Mouse (Mus musculus): ENCODE measurements around the gene Lgr4. TPM values are rescaled to one million over a fixed set of nuclear protein-coding genes. Genes with fewer than 3 reads are reported as not detected.

Gene Lgr4
- polyA plus RNA-seq, 1 experiment from 2014 or later = 4.7 TPM

DNA sequence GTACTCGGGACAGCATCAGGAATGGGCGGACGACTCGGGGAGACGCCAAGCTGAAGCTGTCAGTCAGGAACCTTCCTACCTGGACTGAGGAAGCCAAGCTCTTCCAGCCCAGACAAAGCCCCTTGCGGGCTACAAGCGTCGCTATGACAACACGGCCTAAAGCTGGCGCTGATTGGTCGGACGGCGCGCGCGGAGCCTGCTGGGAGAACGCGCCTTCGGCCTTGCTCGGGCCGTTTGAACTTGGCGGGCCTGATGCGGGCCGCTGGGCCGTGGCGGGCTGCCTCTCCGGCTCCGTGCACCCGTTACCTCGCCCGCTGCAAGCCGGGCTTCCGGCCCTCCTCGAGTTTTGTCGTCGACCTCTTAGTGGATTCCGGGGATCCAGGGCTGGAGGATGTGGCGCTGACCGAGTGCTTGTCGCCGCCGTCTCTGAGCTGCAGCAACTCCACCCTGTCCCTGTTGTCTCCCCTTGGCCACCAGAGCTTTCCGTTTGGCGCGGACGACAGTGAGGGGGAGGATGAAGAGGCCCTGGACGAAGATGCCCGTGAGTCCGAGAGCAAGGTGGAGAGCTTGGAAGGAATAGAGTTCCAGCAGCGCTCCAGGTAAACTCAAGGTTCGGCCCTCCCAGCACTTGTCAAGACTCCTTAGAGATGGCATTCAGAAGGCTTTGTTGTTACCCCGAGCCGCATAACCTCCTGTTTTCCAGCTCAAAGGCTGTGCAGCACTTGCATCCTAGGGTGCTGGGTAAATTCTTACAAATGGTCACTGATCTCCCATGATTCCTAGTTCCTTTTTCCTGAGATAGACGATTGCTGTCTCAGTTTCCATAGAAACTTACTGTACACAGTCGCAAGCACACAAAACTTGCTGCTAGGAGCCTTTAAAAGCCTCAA, 100.4 kb downstream of the Lgr4 start, which contains the start of gene Ccdc34:
Ccdc34 (plus strand) TSS at position 202 of the 890 bp plus-strand sequence.
- WGBS = under 1% methylated on average over 55 of the region's 55 CpGs
- H3K9me3 ChIP-seq (replicated peaks; ENCODE audit: control insufficient read depth, low read length) = no peaks in the 10 kb centered on the region
- DNase-seq (ENCODE audit: low spot score) (peak; percentile 98), ATAC-seq (peak; percentile 100)
- H3K4me2 ChIP-seq (ENCODE audit: low read length) = peak within 1 kb of the TSS; percentile 82
- H3K36me3 ChIP-seq (ENCODE audit: control insufficient read depth, insufficient read depth, low read length) = peaks cover 9% of the 10 kb centered on the region; the same call in 1 of the 2 replicates
- H3K4me3 ChIP-seq (ENCODE audit: low read depth, low read length) = peak within 1 kb of the TSS; percentile 80
- no peaks in the 10 kb centered on the region for H3K27me3 ChIP-seq (replicated peaks; ENCODE audit: control insufficient read depth, insufficient read depth, low read length)
- H3K9ac ChIP-seq (ENCODE audit: low read length) = peak within 1 kb of the TSS; percentile 96
- H3K27ac ChIP-seq (ENCODE audit: low read depth, low read length) = peak within 1 kb of the TSS; percentile 74
- H3K4me1 ChIP-seq (ENCODE audit: control insufficient read depth, insufficient read depth, low read length) = peaks cover 15% of the 10 kb centered on the region; the same call in 1 of the 2 replicates

GRCm38 (mm10) chr2:110019656-110020055, 102.2 kb downstream of the Lgr4 start:
- no peaks in the 10 kb centered on the region for H3K9me3 ChIP-seq (replicated peaks; ENCODE audit: control insufficient read depth, low read length)
- H3K27ac ChIP-seq (ENCODE audit: low read depth, low read length) = no peak overlapping the region
- H3K27me3 ChIP-seq (replicated peaks; ENCODE audit: control insufficient read depth, insufficient read depth, low read length) = no peaks in the 10 kb centered on the region
- no peak overlapping the region for H3K4me3 ChIP-seq (ENCODE audit: low read depth, low read length)
- ATAC-seq = no peak
- no peak for DNase-seq (ENCODE audit: low spot score)
- peaks cover 15% of the 10 kb centered on the region; the same call in 1 of the 2 replicates for H3K4me1 ChIP-seq (ENCODE audit: control insufficient read depth, insufficient read depth, low read length)
- WGBS = 65% methylated on average over 4 of the region's 4 CpGs
- peak overlapping the region; percentile 82; the same call in 1 of the 2 replicates for H3K4me2 ChIP-seq (ENCODE audit: low read length)
- no peak overlapping the region for H3K9ac ChIP-seq (ENCODE audit: low read length)
- H3K36me3 ChIP-seq (ENCODE audit: control insufficient read depth, insufficient read depth, low read length) = peaks cover 14% of the 10 kb centered on the region

DNA sequence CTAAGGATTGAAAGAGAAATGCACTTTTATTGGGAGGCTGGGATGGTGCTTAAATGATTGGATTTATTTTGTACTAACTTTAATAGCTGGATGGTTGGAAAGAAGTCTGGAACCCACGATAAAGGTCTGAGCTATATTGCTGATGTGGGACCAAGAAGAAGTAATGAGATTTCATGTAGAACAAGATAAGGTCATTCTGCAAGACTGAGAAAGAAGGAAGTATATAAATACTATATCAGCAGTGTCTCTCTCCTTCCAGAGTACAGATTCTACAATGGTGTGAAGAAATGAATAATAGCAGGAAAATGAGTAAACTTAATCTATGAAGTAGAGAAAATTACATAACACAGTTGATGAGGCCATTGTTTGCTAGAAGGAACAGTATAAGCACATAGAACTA, 103.0 kb downstream of the Lgr4 start:
- Histone ChIP-seq H3K36me3 (ENCODE audit: control insufficient read depth, insufficient read depth, low read length) (peaks cover 14% of the 10 kb centered on the region), H3K4me2 (ENCODE audit: low read length) (no peak overlapping the region), H3K27me3 (replicated peaks; ENCODE audit: control insufficient read depth, insufficient read depth, low read length) (no peaks in the 10 kb centered on the region), H3K27ac (ENCODE audit: low read depth, low read length) (no peak overlapping the region), H3K4me1 (ENCODE audit: control insufficient read depth, insufficient read depth, low read length) (peaks cover 15% of the 10 kb centered on the region; the same call in 1 of the 2 replicates), H3K4me3 (ENCODE audit: low read depth, low read length) (no peak overlapping the region), H3K9ac (ENCODE audit: low read length) (no peak overlapping the region), H3K9me3 (replicated peaks; ENCODE audit: control insufficient read depth, low read length) (no peaks in the 10 kb centered on the region)
- 98% methylated on average over 1 of the region's 1 CpGs for WGBS
- ATAC-seq = no peak
- DNase-seq (ENCODE audit: low spot score) = no peak

GRCm38 (mm10) chr2:110036265-110036664, 118.8 kb downstream of the Lgr4 start:
- Histone ChIP-seq H3K9me3 (replicated peaks; ENCODE audit: control insufficient read depth, low read length) (no peaks in the 10 kb centered on the region), H3K9ac (ENCODE audit: low read length) (no peak overlapping the region), H3K4me2 (ENCODE audit: low read length) (no peak overlapping the region), H3K4me3 (ENCODE audit: low read depth, low read length) (no peak overlapping the region), H3K27me3 (replicated peaks; ENCODE audit: control insufficient read depth, insufficient read depth, low read length) (no peaks in the 10 kb centered on the region), H3K27ac (ENCODE audit: low read depth, low read length) (no peak overlapping the region), H3K4me1 (ENCODE audit: control insufficient read depth, insufficient read depth, low read length) (no peaks in the 10 kb centered on the region), H3K36me3 (ENCODE audit: control insufficient read depth, insufficient read depth, low read length) (peaks cover 20% of the 10 kb centered on the region)
- DNase-seq (ENCODE audit: low spot score) (no peak), ATAC-seq (no peak)
- 51% methylated on average over 4 of the region's 4 CpGs for WGBS

DNA sequence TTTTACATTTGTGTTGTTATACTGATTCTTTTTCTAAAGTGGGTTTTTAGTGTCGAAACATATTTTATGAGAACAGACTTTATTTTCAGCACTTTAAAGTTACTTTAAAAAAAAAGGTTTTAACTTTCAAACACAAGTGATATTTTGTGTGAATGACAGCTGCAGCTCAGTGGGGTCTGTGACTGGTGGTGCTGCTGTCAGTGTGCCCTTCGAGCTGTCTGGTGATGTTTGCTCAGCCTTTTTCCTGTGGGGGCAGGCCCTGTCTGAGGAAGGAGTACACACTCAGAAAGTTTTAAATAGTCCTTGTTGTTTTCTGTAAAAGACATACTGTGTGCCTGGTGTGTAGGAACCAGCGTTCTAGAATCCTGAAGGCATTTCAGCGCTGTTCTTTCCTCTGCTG, 119.2 kb downstream of the Lgr4 start:
- Histone ChIP-seq H3K4me1 (ENCODE audit: control insufficient read depth, insufficient read depth, low read length) (no peaks in the 10 kb centered on the region), H3K27me3 (replicated peaks; ENCODE audit: control insufficient read depth, insufficient read depth, low read length) (no peaks in the 10 kb centered on the region), H3K4me2 (ENCODE audit: low read length) (no peak overlapping the region), H3K27ac (ENCODE audit: low read depth, low read length) (no peak overlapping the region), H3K36me3 (ENCODE audit: control insufficient read depth, insufficient read depth, low read length) (peaks cover 20% of the 10 kb centered on the region), H3K9me3 (replicated peaks; ENCODE audit: control insufficient read depth, low read length) (no peaks in the 10 kb centered on the region), H3K4me3 (ENCODE audit: low read depth, low read length) (no peak overlapping the region), H3K9ac (ENCODE audit: low read length) (no peak overlapping the region)
- WGBS = 94% methylated on average over 4 of the region's 4 CpGs
- ATAC-seq (no peak), DNase-seq (ENCODE audit: low spot score) (no peak)

DNA sequence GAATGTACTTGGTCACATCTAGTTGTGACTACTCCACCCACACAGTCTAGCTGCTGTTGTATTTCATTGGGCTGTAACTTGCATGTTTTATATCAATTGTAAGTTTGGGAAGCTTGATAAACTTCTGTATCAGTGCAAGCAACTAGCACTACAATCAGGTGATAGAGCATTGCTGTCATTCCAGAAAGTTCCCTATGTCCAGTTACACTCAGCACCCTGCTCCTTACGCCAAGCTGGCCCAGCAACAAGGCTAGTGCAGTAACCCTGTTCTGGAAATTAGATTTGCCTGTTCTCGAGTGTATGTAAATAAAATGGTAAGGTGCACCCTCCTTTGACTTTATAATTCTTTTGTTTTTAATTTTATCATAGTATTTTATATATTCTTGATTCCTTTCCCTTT, 119.8 kb downstream of the Lgr4 start:
- H3K36me3 ChIP-seq (ENCODE audit: control insufficient read depth, insufficient read depth, low read length) = peaks cover 20% of the 10 kb centered on the region
- H3K9me3 ChIP-seq (replicated peaks; ENCODE audit: control insufficient read depth, low read length) = no peaks in the 10 kb centered on the region
- DNase-seq (ENCODE audit: low spot score) (no peak), ATAC-seq (no peak)
- H3K27me3 ChIP-seq (replicated peaks; ENCODE audit: control insufficient read depth, insufficient read depth, low read length) = no peaks in the 10 kb centered on the region
- H3K9ac ChIP-seq (ENCODE audit: low read length) = no peak overlapping the region
- no peak overlapping the region for H3K4me3 ChIP-seq (ENCODE audit: low read depth, low read length)
- WGBS = 93% methylated on average over 2 of the region's 2 CpGs
- H3K4me2 ChIP-seq (ENCODE audit: low read length) = no peak overlapping the region
- H3K27ac ChIP-seq (ENCODE audit: low read depth, low read length) = no peak overlapping the region
- no peaks in the 10 kb centered on the region for H3K4me1 ChIP-seq (ENCODE audit: control insufficient read depth, insufficient read depth, low read length)

DNA sequence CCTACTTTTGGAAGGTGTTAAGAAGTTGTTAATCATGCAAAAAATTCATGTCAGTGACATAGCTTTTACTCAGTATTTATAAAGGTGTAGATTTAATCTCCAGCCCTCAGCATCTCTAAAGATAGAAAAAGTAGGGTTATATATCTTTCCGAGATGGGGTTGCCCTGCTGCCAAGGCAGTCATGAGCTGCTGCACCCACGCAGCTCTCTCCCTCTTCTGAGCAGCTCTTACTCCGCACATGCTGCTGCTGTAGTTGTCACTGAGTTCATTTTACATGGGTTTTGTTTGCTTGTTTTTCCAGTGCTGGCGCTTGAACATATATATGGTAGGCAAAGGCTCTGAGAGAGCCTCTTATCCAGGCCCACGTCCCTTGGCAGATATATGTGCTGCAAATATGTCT, 120.9 kb downstream of the Lgr4 start:
- Histone ChIP-seq H3K36me3 (ENCODE audit: control insufficient read depth, insufficient read depth, low read length) (peaks cover 11% of the 10 kb centered on the region), H3K27ac (ENCODE audit: low read depth, low read length) (no peak overlapping the region), H3K27me3 (replicated peaks; ENCODE audit: control insufficient read depth, insufficient read depth, low read length) (no peaks in the 10 kb centered on the region), H3K9me3 (replicated peaks; ENCODE audit: control insufficient read depth, low read length) (no peaks in the 10 kb centered on the region), H3K4me2 (ENCODE audit: low read length) (no peak overlapping the region), H3K9ac (ENCODE audit: low read length) (no peak overlapping the region), H3K4me3 (ENCODE audit: low read depth, low read length) (no peak overlapping the region), H3K4me1 (ENCODE audit: control insufficient read depth, insufficient read depth, low read length) (no peaks in the 10 kb centered on the region)
- 92% methylated on average over 5 of the region's 5 CpGs for WGBS
- ATAC-seq (no peak), DNase-seq (ENCODE audit: low spot score) (no peak)

DNA sequence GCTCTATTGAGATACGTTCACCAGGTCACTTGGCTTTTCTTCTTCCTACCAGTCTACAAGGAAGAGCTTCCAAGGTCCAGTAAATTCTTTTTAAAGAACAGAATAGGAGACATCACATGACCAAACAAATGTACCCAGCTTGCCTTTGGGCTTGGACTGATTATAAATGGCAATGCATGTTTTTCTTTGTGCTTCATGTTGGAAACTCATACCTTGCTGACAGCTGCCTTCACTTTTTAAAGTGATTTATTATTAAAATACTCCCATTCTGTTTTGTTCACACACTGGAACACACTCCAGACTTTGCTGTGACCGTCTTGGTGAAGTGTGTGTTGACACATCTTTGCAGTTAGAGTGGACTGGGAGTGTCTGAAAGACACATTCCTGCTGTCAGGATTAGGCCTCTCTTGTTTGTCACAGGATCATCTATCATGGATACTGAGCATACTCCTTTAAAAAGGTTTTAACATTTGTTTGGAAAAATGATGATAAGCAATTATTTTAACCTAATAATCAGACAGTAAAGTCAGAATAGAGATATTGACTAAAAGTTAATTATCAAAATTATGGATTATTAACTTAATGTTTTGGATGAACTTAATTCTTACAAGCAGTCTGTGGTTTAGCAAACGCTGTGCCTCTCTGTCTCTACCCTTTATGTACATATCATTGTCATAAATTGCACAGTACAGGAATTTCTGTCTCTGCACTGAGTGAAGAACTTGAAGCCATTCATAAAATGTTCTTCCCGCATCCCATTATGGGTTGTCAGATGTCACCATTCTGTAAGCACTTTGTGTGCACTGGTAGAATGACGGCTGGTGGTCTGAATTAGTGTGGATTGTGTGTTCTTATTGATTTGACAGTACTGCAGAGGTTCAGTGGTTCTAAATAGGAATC, 125.7 kb downstream of the Lgr4 start:
- DNase-seq (ENCODE audit: low spot score) (no peak), ATAC-seq (no peak)
- 72% methylated on average over 5 of the region's 5 CpGs for WGBS
- no peaks in the 10 kb centered on the region for H3K27me3 ChIP-seq (replicated peaks; ENCODE audit: control insufficient read depth, insufficient read depth, low read length)
- no peak overlapping the region for H3K9ac ChIP-seq (ENCODE audit: low read length)
- H3K27ac ChIP-seq (ENCODE audit: low read depth, low read length) = no peak overlapping the region
- peaks cover 6% of the 10 kb centered on the region; the same call in 1 of the 2 replicates for H3K36me3 ChIP-seq (ENCODE audit: control insufficient read depth, insufficient read depth, low read length)
- H3K4me3 ChIP-seq (ENCODE audit: low read depth, low read length) = no peak overlapping the region
- H3K9me3 ChIP-seq (replicated peaks; ENCODE audit: control insufficient read depth, low read length) = no peaks in the 10 kb centered on the region
- no peak overlapping the region for H3K4me2 ChIP-seq (ENCODE audit: low read length)
- H3K4me1 ChIP-seq (ENCODE audit: control insufficient read depth, insufficient read depth, low read length) = no peaks in the 10 kb centered on the region
